Mouse (Mus musculus) lung, postnatal 4 days (tissue): ENCODE results near the gene Rai2.

ENCODE experiments used
- DNase-seq, 2 experiments: peaks; one replicate each; pipeline ENCODE4 v3.0.0; 2021

Gene Rai2

DNA sequence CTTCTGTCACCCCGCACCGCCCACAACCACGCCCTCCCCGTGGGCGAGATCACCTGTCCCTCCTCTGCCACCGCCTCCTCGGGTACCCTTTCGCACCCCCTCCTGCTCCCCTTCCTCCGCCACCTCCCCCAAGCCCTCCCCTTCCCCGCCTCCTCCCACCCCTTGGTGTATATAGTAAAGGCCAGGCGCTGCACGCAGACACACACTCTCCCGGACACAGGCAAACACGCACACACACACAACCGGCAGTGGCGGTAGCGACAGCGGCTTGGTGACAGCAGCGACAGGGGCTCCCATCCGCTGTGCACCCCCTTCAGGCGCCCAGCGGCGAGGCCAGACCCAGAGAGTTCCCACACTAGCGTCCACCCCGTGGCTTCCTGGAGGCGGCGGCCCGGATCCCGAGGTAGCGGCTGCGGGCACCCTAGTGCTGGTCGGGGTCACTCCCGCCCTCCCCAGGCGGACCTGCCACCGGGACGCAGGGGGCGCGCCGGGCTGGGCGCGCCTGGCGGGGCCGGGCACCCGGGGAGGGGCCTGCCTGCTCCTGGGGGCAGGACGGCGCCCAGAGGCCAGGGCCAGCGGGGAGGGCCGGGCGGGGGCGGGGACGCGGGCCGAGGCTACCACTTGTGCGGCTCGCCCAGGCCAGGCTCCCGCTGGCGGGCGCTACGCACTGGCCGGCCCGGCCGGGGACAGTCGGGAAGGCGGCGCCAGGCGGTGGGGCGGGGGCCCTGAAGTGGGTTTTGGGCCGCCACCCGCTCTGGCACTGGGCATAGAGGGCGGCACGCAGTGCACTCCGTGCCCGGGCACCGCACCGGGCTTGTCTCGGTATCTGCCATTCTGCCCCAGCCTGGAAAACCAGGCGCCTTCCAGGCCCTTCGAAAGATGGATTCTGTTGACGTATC is at the start of gene Rai2:
TSS of gene Rai2 (plus strand) at position 205 of the 899 bp plus-strand sequence.
- peak; percentile 19 to 47 for DNase-seq

DNA sequence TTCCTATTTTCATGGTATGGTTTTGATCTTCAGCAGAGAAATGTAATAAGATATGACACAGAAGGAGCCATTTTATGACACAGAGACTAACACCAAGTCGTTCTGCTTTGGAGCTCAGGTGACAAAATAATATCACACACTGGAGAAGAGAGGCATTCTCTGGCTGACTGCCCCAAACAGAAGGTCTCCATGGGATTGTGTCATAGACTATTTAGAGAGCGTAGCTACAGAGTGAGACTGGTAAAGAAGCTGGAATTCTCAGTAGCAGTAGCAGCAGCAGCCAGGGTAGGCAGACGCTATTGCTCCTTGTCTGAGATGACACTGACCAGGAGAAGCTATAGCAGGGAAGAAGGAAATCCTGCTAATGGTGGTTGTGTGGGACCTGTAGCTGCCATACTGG is 27.5 kb upstream of the Rai2 start:
- no peak for DNase-seq

DNA sequence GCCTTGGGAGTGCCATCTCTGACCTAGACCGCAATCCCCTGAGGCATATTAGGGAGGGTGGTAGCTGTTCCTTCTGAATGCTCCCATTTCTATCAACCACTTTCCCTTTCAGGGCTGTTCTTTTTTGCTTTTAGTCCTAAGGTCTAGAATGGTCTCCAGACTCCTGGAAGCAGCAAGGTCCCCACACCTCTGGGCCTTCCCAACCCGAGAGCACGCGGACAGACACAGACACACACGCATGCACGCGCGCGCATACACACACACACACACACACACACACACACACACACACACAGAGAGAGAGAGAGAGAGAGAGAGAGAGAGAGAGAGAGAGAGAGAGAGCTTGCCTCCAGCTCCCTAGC is 385 bp upstream of the Rai2 start:
- DNase-seq = no peak

DNA sequence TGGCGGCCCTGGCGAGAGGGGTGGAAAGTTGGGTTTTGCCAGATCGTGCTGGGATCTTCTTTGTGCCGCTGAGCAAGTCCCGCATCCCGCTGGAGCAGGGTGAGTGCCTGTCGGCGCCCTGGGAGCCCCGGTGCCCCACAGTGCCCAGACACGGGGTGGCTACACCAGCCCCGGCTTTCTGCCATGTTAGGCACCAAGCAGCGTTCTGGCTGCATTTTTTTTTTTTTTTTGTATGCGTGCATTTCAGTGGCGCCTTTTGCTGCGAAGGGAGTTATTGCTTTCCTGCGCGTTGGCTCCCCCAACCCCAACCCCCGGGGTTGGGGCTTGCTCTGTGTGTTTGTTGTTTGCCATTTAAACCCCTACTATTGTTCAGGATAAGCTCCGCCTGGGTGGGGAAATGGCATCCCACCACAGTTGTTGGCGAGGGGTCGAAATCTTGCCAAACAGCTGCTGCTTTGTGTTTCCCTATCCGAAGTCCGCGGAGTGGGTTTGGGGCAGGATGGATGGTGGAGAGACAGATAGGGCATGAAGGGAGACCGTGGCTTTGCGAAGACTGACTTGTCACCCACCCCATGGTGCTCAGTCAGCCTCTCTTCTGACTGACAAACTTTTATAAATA is 1.0 kb downstream of the Rai2 start:
- no peak for DNase-seq

DNA sequence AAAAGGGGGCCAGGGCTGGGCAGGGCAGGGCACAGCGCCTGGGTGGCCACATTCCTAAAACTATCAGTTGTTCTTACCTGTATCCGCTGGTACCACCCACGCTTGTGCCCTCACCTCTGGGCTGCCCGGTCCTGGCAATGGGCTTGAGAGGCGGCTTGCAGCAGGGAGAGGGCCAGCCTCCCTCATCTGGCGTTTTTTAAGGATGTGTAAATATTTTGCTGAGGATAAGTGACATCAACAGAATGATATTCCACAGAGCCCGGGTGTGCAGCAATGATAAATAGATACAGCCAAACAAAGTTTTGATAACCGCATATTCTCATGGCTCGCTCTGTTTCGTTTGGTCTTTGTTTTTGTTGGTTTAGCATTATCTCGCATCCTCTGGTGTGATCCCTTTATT is 1.7 kb downstream of the Rai2 start:
- peak in 1 of 2 experiments; percentile 20 for DNase-seq

DNA sequence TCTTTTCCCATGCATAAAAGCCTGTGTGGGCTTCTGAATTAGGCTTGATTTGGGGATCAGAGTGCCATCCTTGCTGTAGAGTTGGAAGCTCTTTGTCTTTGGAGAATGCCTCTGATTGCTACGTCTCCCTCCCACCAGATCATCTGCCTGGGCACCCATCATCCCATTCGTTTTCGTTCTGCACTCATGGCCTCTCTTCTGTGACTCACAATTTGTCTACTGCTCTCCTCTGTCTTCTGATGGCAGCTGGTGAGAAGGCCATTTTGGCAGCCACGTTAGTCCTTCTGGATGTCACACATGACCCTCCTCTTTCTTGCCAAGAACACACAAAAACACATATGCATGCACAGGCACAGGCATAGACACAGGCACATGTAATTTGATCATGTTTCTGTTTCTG is 4.2 kb downstream of the Rai2 start:
- no peak for DNase-seq

DNA sequence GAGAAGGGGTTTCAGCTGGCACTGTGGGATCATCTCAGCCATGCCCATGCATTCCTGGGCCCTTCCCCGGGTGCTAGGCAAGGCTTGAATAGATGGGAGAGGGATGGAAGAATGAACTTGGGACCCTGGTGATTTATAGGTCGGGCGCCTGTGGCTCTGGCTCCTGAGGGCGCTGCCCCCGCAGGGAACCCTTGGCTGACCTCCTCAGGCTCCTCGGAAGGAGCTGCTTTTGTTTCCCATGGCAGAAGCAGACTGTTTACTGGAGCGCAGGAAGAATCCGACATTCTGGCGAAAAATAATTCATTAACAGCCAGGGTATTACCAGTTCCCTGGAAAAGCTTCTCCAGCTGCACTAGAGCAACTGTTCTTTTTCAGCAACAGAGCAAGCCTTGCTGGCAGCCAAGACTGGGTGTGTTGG is 6.5 kb downstream of the Rai2 start:
- DNase-seq = peak in 1 of 2 experiments; percentile 36

DNA sequence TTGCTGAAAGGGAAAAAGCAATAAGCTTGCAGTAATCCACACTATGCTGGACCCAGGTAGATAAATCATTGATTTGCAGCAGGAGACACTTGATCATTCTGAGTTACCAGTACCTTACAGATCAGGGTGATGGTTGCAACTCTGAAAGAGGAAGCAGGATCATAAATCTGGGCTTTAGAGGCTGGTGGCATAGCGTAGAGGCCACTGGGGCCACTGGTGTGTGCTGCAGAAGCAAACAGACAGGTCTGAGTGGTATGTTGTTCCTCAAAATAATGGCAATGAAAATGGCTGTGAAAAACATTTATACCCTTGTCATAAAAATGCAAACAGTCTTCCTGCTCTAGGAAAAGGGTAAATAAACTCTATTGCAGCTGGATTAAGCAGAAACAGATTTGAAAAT is 9.4 kb downstream of the Rai2 start:
- no peak for DNase-seq

DNA sequence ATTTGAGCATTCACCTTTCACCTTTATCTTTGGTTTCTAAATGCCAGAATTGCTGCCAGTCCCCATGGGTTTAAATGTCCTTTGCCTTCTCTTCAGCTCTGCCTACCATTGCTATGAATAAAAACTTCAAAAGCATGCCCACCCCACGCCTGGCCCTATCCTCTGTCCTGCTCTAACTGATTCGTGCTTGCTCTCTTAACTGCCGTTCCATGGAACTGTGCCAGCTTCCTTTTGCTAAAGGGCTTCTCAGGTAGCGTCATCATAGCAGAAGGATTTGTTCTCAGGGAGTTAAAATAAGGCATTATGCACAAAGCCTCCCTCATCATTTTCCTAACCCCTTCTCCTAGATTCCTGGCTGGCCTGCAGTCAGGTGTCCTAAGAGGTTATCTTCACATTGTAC is 11.6 kb downstream of the Rai2 start:
- DNase-seq = no peak

DNA sequence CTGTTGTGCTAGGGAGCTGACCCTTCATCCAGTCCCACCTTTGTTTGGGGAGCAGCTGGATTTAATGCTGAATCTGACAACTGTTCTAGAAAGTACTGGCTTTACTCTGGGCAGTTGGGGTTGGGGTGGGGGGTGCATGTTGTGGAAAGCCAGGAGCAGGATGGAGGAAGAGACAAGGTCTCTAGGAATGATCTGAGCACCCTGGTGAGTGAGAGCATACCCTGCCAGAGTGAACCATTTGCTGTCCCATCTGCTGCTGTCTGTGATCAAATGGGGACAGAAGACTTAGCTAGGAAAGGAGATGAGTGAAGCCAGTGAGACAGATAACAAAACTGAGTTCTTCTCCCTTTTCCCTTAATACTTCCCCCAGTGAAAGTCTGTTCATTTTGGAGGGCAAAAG is 13.2 kb downstream of the Rai2 start:
- no peak for DNase-seq

DNA sequence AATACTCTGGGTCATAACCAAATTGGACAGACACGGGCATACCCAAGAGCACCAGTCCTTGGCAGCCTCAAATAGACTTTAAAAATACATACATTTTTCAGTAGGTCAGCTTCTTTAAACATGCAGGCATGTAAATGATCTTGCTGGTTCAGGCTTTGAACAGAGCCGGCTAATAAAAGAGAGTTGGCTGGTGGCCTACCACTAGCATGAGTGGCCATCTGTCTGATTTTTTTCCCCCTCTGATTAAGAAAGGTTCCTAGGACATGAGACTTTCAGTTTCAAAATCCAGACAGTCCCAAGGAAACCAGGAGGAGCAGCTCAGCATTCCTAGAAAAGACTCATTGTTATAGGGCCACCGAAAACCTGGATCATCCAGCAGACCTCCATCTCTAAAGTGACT is 15.0 kb downstream of the Rai2 start:
- no peak for DNase-seq

DNA sequence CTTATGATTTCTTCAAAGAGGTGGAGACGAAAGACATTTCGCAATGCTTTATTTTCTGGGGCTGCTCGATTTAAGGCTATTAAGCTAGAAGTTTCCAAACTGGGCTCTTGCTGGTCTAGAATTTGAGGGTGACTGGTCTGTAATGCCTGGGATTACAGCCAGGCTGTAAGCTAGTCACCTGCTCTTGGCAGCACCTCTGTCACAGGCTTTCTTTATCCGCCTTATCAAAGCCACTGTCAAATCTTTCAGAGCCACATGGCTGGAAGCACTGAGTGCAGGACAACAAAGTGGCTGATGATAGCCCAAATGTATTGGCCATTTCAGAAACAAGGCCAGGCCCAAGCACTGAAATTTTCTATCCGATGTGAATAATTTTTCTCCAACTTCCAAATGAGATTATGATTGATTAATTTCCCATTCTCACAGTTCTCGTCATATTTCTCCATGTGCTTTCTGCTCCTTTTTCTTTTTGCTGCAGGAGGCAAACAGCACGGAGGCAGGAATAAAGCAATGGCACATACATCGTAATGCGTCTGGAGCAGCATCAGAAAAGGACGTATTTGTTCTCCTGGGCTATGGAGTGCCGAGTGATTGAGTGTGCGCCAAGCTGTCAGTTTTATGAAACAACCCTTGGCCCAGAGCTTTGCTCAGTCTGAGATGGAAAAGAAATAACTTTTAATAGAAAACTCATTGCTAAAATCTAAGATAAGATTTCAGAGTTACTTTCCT is 16.9 kb downstream of the Rai2 start:
- no peak for DNase-seq

DNA sequence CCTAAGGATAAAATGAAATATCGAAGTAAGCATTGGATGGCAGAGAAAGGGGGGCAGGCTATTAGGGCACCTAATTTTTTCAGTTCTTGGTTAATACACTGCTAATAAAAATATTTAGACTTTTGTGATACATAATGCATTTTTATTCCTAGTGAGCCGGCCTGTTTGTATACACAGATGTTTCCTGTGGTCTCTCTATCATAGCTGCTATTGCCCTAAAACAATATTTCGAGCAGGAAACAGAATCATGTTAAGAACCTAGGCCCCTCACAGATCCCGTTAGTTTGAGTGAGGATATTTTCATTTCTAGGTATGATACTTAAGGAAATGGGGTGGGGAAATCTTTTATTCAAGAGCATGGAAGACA is 17.4 kb downstream of the Rai2 start:
- DNase-seq = no peak

DNA sequence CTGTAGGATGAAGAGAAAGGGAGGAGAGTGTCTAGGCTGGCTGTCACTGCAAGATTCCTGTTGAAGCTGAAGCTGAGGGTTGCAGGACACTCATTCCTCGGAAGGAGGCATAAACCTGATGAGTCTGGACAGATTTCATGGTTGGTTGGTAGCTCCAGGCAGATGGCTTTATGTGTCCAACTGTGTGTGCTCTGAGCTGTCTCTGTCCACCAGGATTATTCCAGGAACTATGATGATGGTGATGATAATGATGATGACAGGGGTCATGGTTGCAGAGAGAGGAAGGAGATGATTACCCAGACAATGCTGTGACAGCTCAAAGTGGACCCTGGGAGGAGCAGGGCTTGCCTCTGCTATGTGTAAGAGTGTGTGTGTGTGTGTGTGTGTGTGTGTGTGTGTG is 22.5 kb downstream of the Rai2 start:
- no peak for DNase-seq

DNA sequence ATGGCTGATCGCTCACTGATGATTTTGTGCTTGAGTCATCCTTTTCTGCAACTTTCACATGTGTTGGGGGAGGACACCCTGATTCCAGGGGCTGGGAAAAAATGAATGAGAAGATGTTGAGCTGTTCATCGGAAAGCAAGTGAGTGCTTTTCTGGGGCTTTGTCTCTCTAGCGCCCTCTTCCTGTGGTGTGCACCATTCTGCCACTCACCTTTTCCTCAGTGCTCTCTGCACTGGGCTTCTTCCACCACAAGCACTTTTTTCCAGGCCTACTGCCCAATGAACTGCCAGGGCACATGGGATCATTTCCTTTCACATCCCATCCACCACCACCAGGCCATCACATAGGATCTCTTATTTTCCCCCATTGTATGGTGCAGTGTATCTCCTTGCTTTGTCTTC is 26.2 kb downstream of the Rai2 start:
- no peak for DNase-seq

DNA sequence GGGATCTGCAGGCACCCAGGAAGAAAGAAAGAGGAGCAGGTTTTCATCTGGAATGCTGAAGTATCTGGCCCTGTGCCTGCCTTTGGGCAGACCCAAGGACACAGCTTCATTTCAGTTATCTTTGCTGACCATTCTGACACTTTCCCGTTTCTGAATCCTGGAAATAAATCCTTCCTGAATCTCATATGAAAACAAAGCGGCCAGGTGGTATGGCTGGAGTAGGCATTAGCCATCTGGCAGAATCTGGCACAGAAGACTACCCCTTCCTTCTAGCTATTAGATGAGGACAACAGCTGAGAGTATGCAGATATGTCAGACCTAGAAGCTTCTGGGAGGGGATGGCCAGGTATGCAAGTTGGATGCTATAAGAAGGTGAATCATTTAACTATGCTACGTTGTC is 28.4 kb downstream of the Rai2 start:
- no peak for DNase-seq

DNA sequence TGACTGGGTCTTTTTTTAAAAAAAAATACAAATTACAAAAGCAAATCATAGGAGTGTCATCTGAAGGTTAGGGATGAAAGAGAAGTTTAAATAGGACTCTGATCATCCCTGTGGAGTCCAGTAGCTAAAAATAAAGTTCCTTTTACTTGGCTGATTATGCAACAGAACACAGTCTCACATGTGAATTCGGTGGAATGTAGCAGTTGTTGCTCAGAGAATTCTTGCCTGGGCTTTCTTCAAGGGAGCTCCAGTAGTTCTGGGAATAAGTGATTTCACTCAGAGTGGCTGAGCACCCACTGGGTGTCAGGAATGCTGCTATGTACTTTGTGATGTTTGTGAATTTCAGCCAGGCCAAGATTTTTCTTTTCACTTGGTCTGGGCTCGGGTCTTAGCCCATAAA is 30.5 kb downstream of the Rai2 start:
- DNase-seq = no peak

DNA sequence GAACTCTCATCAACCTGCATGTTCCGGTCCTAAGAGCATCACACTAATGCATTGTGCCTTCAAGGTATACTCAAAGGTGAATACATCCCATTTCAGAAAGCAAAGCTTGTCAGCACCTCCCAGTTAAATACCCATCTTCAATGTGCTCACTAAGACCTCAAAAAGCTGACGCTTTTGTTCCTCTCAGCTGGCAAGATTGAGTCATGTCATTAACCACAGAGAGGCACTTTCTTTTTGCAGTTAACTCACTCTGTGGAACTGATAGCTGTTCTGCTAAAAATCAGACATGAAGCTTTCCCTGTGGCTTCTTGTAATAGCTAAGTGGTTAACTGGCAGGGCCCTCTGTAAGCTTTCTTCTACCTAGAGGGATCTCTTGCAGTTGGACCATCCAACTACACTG is 36.6 kb downstream of the Rai2 start:
- no peak for DNase-seq

DNA sequence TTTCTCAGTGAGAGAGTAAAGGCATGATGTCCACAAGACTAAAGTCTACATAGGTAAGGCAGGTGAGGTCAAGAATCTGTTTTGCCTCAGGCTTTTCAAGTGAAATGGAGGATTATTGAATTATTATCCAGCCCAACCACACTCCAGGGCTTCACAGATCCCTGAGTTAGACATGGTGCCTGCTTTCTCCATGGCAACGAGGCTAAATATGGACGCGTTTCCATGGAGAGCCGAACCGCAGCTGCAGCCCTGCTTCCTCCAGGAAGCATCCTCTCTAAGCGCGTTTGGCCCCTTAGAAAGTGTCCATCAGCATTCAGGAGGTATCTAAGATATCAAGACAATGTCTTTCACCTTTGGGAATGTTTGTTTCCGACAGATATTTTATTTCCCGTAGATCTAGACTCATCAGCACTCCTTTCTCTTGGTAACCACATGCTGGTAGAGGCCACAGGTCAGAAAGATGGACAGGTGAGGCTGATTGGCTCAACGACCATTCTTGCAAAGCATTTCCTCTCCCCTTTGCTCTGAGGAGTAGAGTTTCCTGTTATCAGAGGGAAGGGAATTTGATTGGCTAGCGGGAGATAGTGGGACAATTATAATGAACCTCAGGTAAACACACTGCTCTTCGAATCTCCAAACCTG is 59.6 kb downstream of the Rai2 start:
- DNase-seq = no peak

DNA sequence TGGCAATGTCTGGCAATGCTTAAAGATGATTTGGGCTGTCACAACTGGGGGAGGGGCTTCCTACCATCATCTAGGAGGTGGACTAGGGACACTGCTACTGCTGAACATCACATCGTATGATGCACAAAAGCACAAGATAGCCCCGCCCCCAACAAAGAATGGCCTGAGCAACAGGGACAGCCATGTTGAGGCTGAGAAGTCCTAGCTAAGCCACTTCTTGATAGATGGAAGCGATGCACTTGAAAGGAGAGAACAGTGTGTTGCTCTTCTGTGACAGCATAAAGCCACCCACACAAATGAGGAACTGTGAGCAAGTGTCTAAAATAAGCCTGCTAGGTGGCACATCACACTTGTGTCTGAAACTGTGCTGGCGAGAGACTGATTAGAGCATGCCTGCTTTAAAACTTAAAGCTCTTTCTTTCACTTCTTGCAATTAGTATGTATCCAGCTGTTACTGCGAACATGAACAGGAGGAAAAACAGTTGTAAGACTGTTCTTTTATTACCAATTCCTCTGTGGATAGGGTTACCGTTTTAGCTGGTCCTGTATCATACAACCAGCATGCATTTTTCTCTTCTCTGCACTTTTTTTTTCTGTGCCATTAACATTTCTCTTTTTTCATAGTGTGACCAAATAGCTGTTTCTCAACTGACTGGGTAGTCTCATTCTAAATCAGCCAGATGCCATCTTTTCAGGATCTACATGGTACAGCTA is 63.6 kb downstream of the Rai2 start:
- no peak for DNase-seq

DNA sequence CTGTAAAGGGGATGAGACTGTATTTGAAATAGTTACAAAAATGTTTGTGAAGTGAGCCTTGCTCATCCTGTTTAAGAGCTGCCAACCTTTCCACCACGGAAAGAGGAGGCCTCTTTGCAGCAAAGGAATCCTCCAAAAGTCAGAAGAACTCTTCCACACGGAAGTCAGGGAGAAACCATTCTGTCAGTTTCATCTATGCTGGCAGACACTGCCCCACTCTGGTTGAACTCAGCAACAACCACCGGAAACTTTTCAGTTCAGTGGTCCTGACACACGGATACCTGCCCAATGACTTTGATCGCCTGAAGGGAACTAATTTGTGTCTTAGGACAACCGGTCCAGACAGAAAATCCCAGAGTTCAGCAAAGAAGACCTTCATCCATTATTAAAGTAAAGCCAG is 73.3 kb downstream of the Rai2 start:
- peak in 1 of 2 experiments; percentile 7 for DNase-seq

DNA sequence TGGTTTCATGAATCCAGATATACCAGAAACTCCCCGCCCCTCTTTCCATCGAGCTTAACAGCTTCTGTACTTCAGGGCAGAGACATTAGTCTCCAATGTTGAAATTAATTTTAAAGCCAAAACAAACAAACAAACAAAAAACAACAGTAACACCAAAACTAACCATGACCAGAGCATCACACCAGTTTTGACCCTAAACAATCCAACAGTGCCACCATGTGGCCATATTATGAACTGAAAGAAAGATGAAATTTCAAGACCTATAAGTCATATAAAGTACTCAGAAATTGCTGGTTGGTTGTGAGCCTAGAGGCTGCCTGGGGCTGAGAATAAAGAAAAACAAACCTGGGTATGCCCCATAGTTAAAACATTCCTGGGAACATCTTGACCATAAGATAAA is 109.3 kb downstream of the Rai2 start:
- peak in 1 of 2 experiments; percentile 9 for DNase-seq
